Mouse (Mus musculus): Measurements from ENCODE around the gene Osbpl10.

Osbpl10 gene

DNA sequence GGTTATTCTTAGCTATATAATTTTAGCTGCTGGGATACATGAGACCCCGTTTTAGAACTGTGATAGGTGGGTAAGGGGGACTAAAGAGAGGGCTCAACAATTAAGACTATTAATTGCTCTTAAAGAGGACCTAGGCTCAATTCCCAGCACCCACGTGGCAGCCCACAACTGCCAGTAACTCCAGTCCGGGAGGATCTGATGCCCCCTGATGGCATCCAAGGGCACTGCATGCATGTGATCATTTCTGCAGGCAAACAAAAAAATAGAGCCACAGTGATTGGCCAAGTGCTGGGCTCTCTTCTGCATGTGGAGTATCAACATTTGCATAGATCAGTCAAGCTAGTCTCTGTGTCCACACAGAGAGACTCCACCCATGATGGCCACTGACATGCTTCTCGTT, 96.8 kb downstream of the Osbpl10 start:
- DNase-seq (ENCODE audit: low read depth, low spot score): no peak

DNA sequence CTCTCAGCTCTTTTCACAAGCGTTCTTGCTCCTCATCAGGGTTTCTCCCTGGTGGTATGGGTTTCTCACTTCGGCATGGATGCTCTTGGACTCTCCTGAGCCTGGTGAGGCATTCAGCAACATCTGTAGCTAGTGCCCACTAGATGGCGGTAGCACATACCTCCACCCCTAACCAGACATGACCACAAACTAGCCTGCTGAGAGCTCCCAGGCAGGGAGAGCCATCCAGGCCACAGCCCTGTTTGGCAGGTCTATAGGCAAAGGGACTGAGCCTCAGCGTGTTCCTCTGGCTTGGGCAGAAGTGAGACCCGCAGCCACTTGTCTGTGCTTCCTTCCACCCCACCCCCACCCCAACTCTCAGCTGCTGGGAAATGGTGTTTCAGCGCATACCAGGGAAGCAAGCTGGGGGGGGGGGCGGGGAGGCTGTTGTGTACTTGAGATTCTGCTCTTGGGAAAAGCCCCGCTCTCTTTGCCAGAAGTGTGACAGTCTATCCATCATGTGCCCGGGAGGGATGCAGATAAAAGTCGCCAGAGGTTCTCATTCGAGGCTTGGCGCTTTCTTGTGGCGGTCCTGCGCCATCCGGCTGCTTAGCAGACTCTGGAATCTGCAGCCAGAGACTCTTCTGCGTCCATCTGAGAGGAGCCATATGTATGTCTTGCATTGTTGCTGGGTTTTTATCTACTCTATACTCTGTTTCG, 110.1 kb downstream of the Osbpl10 start:
- DNase-seq (ENCODE audit: low read depth, low spot score): no peak

DNA sequence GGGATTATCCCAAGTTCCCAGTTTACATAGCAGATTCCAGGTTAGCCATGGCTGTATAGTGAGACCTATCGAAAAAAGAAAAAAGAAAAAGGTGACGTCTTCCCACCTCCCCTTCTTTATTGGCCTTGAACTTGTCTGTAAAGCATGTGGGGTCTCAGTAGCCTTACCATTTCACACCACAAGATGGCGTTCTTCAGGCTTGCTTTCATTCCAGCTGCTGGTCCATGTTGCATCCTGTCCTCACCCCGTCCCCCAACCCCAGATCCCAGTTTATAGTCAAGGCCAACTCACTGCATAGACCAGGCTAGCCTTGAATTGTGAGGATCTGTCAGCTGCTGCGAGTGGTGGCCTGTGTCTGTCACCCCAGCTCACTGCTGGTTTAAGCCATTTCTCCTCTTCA, 111.3 kb downstream of the Osbpl10 start:
- no peak for DNase-seq (ENCODE audit: low read depth, low spot score)

DNA sequence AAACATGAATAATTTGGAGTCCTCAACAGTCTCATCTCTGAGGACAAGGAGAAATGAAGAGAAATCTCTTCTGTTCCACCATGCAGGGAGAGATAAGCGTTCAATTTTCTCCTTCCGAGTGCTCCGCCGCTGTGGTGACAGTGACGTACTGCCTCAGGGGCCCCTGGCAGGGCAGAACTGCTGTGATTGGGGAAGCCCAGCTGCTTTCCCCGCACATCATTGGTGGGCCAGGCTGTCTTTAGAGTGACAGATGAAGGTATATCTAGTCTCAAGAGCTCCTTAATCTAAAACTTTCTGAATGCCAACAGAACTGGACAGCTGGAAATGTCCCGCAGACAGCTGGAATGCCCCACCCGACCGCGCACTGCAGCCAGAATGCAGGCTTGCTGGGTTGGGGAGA, 118.1 kb downstream of the Osbpl10 start:
- no peak for DNase-seq (ENCODE audit: low read depth, low spot score)

DNA sequence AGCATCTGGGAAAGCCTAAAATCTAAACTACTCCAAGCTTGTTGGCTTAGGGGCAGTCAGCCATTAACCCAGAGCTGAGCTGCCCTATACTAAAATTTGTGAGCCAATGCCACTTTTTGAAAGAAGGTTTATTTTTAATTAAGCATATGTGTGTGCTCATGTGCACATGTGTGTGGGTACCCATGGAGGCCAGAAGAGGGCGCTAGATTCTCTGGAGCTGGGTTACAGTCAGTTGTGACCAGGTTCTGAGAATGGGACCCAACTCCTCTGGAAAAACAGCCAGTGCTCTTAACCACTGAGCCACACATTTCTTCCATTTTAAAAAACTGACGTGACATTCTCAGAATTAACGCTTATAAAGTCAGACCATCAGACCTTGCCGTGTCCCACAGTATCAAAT, 119.0 kb downstream of the Osbpl10 start:
- DNase-seq (ENCODE audit: low read depth, low spot score): no peak

DNA sequence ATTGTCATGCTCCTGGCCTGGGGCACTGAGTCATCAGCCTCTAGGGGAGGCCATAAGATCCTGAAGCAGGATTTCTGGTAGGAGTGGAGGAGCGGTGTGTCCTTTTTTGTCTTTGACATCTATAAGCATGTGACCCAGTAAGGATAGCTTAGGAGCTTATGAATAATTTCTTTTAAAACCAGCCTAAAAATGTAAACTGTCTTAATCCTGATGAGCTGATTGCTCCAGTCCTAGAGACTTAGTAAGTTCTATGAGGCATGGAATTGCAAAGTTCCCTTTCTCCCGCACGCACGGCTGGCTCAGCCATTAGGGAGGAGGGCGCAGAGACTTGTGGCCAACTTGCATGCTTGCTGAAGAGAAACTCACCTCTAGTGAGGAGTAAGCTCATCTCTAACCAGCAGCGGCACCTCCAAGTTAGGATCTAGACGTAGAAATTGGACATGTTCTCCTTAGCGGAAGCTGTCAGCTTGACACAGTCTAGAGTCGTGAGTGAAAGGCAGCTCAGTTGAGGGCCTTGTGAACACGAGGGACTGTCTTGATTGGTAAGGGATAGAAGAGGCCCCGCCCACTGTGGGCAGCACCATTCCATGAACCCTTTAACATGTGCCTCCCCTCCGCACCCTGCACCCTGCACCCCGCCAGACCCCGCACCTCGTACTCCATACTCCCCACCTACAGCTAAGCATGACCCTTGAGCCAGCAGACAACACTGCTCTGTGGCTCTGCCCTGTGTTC, 122.0 kb downstream of the Osbpl10 start:
- DNase-seq (ENCODE audit: low read depth, low spot score): no peak

DNA sequence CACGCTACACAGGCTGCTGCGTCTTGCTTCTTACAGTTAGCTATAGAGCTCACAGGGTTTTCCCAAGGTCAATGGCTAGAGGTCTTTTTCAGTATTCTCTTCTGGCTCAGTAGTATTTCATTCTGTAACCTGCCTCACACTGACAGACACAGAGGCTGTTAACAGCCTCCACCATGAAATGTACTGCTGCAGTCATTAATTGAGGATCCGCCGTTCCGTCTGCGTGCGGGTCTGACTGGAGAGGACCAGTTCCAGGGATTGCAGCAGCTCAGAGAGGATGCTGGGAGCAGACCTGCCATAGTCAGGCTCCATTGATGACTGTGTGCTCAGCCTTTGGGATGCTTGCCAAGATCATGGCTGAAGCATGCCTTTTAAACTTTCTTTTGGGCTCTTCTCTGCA, 129.1 kb downstream of the Osbpl10 start:
- DNase-seq (ENCODE audit: low read depth, low spot score): no peak

DNA sequence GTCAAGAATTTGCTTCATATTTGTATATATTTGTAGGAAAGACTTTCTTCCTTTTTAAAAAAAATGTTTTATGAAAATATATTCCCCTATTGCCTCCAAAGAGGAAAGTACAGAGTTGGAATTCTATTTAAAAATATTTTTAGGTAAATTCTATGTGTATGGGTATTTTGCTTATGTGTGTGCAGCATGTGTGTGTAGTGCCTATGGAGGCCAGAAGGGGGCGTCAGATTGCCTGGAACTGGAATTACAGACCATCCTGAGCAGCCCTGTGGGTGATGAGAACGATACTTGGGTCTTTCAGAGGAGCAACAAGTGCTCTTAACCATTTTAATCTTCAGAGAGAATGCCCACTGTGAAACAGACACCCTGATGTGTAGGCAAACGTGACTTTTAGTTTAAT, 132.3 kb downstream of the Osbpl10 start:
- no peak for DNase-seq (ENCODE audit: low read depth, low spot score)

DNA sequence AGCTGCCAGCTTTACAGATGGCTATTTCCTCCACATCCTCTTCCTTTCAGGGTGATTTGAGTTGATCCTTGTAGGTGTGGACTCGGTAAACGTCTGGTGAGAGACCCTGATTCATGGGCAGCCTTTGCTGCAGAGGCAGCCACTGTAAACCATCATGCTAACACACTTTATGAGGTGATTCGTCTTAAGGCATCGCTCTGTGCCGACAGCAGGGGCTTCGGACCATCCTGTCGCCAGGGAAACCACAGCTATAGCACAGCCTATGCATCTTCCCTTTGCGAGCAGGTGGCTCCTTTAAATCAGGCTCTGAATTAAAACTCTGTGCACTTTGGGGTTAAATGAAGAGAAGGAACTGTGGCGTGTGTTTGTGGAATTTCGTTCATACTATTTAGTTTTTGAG, 138.9 kb downstream of the Osbpl10 start:
- DNase-seq (ENCODE audit: low read depth, low spot score): no peak

DNA sequence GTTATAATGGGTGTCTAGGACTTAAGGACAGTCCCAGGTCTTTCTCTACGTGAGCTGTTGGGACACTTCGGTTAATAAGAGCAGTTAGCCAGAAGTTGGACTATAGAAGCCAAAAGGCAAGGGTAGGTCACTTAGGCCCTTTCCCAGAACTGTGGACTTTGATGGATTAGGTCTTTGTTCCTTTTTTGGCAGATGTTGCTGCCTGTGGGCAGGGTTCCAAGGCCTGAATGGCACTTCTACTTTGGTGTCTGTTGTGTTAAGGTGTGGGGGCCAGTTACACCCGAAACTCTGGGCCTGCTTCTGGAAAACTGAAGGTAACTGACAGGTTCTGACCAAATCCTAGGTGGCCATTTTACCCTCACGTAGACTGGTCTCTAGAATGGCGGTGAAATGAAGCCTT, 141.9 kb downstream of the Osbpl10 start:
- DNase-seq (ENCODE audit: low read depth, low spot score): no peak

DNA sequence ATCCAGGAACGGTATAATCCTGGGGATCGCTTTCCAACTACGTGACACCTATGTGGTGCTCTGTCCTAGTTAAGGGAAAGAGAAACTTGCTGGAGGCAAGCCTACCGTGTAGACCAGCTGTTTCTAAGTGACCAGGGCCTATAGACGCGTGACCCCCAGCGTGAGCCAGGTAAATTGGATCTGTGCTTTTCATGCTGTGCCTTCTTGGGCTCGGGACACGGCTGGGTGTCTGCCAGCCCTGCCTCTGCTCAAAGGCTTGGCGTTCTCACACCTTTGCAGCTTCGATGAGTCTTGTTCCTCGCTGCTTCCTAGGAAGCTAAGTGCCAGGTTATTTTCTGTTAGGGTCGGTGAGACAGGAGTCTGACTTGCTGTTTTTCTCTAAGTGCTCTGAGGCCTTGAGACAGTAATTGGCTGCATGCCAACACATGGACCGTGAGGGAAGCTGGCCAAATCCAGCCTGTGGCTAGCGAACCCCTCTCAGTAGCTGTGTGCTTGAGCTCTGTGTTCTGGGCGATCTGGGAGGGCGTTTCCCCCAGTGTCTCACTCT, 142.4 kb downstream of the Osbpl10 start:
- DNase-seq (ENCODE audit: low read depth, low spot score): no peak

DNA sequence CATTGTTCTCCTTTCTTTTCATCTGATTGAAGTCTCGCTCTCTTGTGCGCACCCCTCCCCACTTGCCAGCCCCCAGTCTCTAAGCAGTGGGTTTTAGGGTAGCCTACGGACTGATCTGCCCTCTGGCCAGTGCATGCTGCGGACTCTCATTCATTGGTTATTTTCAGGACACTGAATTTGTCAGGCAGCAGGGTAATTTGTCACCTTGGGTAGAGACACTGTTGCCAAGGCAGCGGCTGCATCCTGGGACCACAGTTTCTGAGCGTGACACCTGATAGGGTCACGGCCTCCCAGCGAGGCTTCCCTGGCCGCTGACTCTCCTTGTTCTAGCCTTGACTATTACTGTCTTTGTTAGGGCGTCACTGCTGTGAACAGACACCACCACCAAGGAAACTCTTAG, 149.0 kb downstream of the Osbpl10 start:
- no peak for DNase-seq (ENCODE audit: low read depth, low spot score)

DNA sequence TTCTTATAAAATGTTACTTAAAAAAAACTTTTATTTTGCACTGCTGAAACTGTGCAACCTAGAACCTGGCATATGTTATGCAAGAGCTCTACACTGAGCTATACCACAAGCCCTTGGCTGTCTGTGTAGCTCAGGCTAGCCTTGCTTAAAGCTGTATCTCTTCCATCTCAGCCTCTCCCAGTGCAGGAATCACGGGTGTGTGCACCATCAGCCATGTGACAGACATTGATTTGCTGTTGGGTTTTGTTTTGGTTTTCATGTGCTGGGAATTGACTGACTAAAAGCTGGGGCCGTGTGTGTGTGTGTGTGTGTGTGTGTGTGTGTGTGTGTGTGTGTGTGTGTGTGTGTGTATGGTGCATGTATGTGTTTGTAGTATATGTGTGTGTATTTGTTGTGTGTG, 155.6 kb downstream of the Osbpl10 start:
- DNase-seq (ENCODE audit: low read depth, low spot score): no peak

DNA sequence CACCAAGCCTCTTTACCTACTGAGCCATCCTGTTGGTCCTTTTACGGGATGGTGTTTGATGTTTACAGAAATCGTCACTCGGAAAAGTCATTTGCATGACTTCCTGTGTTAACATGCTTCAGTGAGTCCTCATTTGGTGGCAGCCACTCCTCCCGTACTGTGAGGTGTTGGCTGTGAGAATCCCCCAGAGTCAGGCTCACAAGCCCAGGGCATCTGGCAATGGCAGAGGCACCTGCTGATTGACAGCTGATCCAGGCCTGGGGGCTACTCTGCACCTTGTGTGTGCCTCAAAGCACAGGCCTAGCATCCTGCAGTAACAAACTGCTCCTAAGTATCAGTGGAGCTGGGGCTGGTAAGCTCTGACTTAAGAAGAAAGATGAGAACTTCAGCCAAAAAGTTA, 156.4 kb downstream of the Osbpl10 start:
- DNase-seq (ENCODE audit: low read depth, low spot score): no peak

DNA sequence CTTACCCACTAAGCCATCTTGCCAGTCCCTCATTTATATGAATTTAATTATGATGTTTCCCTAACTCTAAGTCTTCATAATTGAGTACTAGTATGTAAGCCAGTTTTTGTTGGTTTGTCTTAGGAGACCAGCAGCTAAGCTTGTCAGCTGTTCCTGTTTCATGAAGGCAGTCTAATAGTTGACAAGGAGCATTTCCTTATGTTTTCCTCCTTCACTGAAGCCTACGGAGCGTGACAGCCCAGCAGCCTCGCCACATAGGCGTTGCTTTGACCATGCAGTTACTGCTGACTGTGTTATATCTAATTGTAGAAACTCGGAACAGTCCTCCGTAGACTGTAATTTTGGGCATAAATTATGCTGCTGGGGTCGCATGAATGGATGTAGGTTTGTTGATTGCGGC, 157.0 kb downstream of the Osbpl10 start:
- DNase-seq (ENCODE audit: low read depth, low spot score): no peak

DNA sequence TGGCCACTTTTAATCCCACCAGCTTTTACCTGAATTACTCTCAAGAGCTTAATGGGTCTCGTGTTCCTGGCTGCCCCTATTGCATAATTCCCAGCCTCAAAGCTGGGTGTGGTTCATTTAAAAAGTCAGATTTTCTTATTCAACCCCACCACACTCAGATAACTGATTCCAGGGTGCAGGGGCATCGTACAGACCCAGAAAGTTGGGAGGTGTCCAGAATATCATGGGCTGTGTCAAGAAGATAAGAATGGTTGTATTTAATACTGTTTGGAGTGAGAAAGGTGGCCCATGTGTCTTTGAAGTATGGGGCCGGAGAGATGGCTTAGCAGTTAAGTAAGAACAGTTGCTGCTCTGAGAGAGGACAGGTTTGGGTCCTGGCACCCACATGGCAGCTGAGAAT, 159.5 kb downstream of the Osbpl10 start:
- no peak for DNase-seq (ENCODE audit: low read depth, low spot score)

DNA sequence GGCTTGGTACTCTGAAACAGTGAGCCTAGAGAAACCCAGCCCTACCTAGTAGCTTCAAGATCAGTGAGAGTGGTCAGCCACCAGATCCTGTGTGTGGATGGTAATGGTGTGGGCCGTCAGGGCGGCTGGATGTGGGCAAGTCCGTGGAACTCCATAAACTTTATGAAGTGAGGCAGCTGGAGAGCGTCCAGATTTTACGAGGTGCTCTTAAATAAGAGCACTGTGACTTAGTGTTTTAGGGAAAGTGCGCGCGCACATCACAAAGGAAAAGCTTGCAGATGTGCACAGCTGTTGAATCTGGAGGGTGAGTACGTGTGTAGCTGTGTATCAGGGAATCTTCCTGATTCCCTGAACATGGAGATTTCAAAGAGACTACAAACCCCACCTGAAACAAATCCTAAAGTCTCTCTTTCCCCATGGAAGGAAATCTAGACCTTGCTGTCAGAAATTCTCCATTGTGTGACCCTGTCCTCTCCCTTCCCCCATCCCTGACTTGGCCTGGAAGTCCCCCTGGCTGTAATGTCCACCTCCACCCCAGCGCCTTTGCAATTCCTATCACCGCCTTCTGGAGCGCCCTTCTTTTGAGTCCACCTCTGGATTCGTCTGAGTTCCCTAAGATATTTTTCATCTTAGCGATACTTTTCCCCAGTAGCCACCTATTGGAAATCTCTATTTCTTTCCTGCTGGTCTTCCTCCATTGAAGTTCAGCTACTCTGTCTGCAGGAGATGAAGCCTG, 161.4 kb downstream of the Osbpl10 start:
- DNase-seq (ENCODE audit: low read depth, low spot score): no peak

DNA sequence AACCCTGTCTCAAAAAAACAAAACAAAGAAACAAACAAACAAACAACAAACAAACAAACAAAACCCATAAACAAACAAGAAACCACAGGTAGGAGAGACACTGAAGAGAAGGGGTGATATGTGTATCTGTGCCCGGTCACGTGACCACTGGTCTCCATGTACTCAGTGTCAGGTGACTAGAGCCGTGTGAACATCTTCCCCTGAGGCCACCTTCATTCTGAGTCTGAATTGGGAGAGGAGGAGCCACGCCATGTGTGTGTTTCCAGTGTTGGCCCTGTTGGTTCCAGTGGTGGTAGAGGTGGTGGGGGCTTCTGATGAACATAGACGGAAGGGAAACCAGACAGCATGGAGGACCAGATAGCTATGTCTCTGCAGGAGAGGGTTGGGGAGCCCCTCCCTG, 168.8 kb downstream of the Osbpl10 start:
- no peak for DNase-seq (ENCODE audit: low read depth, low spot score)

DNA sequence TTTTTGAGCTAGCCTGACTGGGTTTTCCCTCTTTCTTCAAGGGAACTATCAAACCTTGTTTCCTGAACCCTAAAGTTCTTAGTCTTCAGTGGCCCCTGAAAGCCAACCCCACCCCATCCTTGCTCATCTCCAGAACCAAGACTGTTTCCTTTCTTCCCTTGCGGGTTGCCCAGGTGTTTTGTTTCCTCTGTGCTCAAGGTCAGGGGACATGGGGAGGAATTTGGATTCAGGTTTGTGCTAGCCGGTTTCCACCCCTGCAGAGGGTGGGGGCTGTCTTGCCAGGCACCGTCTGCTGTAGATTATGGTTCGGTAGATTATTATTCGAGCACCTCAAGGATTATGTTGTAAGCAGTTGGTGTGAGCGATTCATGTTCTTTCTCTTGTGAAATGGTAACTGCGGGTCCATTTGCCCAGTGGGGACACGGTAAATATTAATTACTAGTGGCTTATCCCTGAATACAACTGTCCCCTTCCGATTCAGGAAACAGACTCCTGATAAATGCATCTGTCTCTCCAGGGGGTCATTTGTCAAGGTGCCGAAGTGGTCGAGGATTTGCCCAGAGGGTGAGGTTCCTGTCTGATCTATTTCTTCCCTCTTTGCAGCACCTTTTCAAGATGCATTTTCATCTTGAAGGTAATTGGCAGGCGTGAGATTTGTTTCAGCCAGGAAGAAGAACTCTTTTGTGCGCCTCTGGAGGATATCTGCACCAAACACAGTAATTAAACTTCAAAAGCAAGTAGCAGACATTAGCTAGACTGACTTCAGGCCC, 169.4 kb downstream of the Osbpl10 start:
- DNase-seq (ENCODE audit: low read depth, low spot score): no peak

DNA sequence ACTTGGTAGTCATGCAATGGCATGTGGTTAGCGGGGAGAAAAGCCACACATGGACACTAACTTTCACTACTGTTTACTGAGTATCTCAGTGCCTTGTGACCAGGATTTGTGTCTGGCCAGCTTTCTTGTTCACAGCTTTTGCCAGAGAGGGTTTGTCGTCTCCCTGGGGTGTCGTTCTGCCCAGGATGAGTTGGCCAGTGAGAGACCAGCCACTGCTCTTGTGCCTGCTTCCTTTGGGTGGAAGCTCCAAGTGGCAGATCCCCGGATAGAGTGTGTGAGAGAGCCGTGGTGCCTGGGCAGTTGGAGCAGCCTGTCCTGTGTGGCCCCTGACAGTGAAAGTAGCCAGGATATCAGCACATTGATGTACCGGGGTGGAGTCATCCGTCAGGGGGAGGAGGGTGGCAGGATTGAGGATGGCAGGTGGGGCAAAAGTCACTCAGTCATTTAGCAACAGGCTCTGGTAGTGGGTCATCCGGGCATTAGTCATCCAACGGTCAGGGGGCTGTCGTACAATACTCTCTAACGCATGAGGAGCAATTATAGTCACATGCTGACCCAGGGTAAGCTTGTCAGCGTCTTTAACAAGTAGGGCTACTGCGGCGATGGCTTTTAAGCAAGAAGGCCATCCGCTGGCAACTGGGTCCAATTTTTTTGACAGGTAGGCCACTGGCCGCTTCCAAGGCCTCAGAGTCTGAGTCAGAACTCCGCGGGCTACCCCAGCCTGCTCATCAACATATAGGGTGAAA, 170.8 kb downstream of the Osbpl10 start:
- no peak for DNase-seq (ENCODE audit: low read depth, low spot score)

DNA sequence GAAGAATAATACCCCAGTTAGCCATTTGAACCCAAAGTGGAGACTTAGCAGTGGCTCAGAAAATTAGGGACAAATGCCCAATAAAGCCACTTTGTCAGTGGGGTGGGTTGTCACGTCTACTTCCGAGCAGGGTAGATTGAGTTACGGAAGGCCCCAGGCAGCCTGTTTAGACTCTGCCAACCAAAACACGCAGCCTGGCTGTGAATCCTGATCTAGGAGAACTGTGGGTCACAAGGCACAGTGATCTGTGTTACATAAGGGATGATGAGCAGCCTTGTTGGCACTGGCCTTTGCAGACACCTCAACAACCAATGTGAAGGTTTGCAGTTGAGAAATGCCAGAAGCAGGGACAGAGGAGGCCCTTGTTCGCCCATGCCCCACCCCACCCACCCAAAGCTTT, 183.2 kb downstream of the Osbpl10 start:
- DNase-seq (ENCODE audit: low read depth, low spot score): no peak

Measured in c-Kit-negative CD71-positive TER-119-positive erythroid progenitor cells, embryonic 14.5 days (primary cell).